Mouse (Mus musculus): ENCODE results near the gene Eif5b.
A peak's percentile ranks its signal among the peaks of the same experiment; 100 is the strongest.

- TF ChIP-seq CTCF (IDR thresholded peaks at IDR 0.05; ENCODE audit: low read depth), result no peak
- TF ChIP-seq EP300 (IDR thresholded peaks at IDR 0.05; ENCODE audit: low read depth), result peak; percentile 77
Observed at GRCm38 (mm10) chr1:37999552-37999951, 1.7 kb downstream of the Eif5b start.

Measured in liver, postnatal 0 days (tissue).